Mouse (Mus musculus) left cerebral cortex, adult 11 months (tissue): ENCODE measurements around the gene Catsper3.

Experiments used
- DNase-seq: peaks from one replicate; pipeline ENCODE4 v3.0.0; 2022; ENCODE audit warnings: low spot score

Gene Catsper3

GRCm38 (mm10) chr13:55784268-55784667 lies at the start of gene Catsper3:
Gene Catsper3 (plus strand): TSS chr13:55784568.
- no peak for DNase-seq

- no peak for DNase-seq
These were observed 46.5 kb upstream of the Catsper3 start for GRCm38 (mm10) chr13:55737885-55738284.

GRCm38 (mm10) chr13:55742306-55742705 lies 42.1 kb upstream of the Catsper3 start:
- no peak for DNase-seq

- no peak for DNase-seq
These were observed 30.0 kb upstream of the Catsper3 start for GRCm38 (mm10) chr13:55754380-55754779.

- DNase-seq, result no peak
These were observed 27.6 kb upstream of the Catsper3 start for GRCm38 (mm10) chr13:55756789-55757188.

GRCm38 (mm10) chr13:55757645-55758044 lies 26.7 kb upstream of the Catsper3 start:
- DNase-seq, result no peak

GRCm38 (mm10) chr13:55760576-55760975 lies 23.8 kb upstream of the Catsper3 start:
- no peak for DNase-seq

GRCm38 (mm10) chr13:55761486-55761885 lies 22.9 kb upstream of the Catsper3 start:
- DNase-seq, result no peak

GRCm38 (mm10) chr13:55774352-55774751 lies 10.0 kb upstream of the Catsper3 start:
- DNase-seq, result no peak

- DNase-seq, result no peak
These were observed 9.3 kb upstream of the Catsper3 start for GRCm38 (mm10) chr13:55775056-55775455.

GRCm38 (mm10) chr13:55786120-55786519 lies 1.8 kb downstream of the Catsper3 start:
- no peak for DNase-seq

- no peak for DNase-seq
These were observed 16.9 kb downstream of the Catsper3 start for GRCm38 (mm10) chr13:55801246-55801645.

GRCm38 (mm10) chr13:55803973-55804372 lies 19.6 kb downstream of the Catsper3 start:
- DNase-seq, result no peak

GRCm38 (mm10) chr13:55809041-55809623 lies 24.8 kb downstream of the Catsper3 start:
- DNase-seq, result no peak

- no peak for DNase-seq
These were observed 25.3 kb downstream of the Catsper3 start for GRCm38 (mm10) chr13:55809707-55810106.

GRCm38 (mm10) chr13:55810947-55811346 lies 26.6 kb downstream of the Catsper3 start:
- DNase-seq, result no peak

GRCm38 (mm10) chr13:55813490-55814016 lies 29.2 kb downstream of the Catsper3 start:
- no peak for DNase-seq

- no peak for DNase-seq
These were observed 30.5 kb downstream of the Catsper3 start for GRCm38 (mm10) chr13:55814834-55815233.

GRCm38 (mm10) chr13:55822499-55822898 lies 38.1 kb downstream of the Catsper3 start:
- no peak for DNase-seq

- DNase-seq, result no peak
These were observed 40.0 kb downstream of the Catsper3 start for GRCm38 (mm10) chr13:55824151-55824945.

- no peak for DNase-seq
These were observed 40.9 kb downstream of the Catsper3 start for GRCm38 (mm10) chr13:55825245-55825681.

GRCm38 (mm10) chr13:55826008-55826671 lies 41.8 kb downstream of the Catsper3 start:
- DNase-seq, result no peak
